Mouse (Mus musculus): ENCODE measurements around the gene Rpl37a. TPM values are rescaled to one million over a fixed set of nuclear protein-coding genes. Genes with fewer than 3 reads are reported as not detected.

Rpl37a gene
- total and polyA plus RNA-seq, 3 experiments: 138 to 1,053 (median 836) TPM

DNA sequence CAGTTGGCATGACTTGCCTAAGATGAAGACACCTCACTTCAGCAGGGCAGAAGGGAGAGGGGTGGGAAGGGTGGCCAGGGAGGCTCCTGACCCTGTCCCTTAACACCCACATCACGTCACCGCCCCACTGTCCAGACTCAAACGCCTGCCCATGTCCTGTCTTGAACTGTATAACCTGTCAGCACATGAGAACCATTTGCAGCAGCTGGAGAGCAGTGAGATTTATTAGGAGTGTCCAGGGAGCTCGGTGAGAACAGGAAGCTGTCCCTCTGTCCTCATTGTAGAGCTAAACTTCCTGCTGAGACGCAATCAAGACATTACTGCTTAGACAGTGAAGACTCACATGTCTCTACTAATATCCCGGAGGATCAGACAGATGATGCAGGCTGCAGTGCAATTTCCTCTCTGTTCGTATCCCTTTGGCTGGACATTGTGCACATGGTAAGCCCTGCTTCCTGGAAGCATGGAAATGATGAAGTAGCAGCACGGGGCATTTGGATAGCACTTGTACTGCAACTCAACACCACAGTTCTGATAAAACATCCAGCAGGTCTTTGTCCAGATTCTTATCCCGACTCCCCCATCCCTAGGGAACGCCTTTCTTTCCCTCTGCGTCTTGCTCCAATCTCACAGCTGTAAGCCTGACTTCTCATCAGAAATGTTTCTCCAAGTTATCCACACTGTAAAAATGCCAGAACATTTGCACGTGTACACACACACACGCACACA lies 25.5 kb downstream of the Rpl37a start:
- DNase-seq: no peak

DNA sequence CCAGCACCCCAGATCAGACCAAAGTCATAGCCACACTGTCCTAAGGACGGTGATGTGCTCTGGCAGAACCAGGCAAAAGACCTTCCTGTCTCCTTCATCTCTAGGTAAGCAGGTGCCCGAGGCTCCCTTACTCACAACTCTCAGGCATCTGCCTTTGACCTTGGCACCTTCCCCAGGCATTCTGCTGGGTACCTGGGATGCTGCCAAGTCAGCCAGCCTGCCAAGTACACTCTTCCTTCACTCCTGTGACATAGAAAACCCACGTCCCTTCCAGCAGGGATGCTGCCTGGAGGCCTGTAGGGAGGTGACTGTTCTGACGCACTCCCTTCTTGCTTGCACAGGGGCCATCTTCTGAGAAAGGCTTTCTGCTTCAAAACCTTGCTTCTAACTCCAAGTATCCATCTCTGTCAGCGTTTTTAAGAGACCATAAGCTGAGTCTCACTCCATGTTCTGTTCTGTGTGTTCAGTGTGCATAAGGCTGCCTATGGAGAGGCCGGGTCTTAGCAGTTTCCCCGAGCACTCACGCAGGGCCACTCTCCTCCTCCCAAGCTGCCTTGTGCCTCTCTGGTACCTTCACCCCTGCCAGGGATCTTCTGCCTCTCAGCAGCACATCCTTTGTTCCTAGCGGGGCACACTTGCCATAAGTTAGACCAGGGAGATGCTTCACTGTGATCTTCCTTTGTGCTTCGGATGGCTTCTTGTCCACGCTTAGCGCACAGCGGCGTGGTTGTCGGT lies 28.0 kb downstream of the Rpl37a start:
- peak; percentile 69 for DNase-seq

DNA sequence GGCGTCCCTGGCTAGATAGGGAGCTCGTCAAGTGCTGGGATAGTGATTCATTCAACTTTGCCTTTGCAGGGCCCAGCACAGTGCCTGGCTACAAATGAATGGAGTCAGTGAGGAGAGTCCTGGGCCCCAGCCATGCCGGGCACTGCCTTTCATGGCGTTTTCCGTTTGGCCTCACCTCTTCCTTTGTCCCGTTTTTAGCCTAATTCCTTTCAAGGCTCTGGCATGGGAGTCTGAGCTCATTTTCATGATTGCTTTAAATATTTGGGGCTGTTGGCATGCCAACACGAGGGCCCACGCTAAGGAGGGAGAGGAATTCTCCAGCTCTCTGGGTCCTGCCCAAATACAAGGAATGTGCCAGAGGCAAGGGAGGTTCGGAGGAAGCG lies 28.6 kb downstream of the Rpl37a start:
- DNase-seq: no peak

DNA sequence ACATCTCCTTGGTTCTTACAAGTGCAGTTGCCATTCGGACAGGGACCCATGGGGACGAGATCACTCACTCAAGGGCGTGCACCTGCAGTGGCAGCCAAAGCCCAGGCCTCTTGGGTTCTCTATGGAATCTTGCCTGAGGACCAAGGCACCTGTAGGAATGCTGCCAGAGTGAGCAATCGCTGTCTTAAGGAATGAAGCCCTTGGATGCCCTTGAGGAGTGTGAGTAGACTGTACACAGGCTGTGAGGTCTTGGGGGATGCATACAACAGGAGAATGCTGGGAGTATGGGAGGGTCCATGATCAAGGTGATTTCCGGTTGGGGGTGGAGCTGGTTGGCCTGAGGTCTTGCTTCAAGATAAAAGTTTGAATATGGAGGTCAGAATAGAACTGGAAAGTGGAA lies 30.3 kb downstream of the Rpl37a start:
- no peak for DNase-seq

DNA sequence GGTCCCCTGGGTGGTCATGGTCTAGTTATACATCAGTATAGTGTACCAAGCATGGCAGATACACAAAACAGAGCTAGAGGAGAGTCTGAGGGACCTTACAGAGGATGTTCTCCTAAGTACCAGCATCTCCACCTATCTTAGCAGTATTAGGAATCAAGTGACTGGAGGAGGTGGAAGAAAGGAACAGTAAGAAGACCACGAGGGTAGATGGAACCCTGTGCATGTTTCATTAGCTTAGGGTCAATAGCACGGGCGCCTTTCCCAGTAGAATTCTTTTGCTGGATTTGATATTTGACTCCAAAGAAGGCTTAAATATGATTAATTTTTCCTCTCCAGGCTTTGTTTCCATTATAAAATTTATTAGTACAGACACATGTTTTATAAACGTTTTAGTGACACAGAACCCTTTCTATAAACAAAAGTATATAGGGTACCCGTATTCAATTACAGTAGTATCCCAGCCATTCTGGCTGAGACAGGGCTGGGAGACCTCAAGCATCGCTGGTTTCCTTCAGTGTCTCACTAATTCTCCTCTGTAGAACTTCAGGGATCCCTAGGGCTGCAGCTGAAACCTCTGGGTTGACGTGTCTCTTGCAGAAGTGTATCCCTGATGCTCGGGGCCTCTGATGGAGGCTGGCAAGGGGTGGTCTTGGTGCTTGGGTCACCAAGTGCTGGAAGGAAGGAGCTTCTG lies 33.9 kb downstream of the Rpl37a start:
- no peak for DNase-seq

DNA sequence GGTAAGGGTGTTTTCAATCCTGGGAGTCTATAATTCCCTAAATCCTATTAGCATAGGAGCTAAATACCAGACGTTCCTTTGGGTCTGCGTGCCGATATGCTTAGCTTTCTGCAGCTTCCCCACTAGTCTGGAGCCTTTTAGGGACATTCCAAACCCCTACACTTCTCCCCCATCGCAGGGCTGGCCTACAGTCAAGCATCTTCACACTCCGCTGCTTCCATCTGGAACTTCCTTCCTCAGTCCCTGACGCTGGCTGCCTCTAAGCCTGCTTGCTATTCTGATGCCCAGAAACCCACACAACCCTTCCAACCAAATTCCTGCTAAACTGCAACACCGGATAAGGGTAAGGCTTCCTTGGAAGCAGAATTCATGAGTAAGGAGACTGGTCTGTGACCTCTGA lies 35.3 kb downstream of the Rpl37a start:
- DNase-seq: no peak

DNA sequence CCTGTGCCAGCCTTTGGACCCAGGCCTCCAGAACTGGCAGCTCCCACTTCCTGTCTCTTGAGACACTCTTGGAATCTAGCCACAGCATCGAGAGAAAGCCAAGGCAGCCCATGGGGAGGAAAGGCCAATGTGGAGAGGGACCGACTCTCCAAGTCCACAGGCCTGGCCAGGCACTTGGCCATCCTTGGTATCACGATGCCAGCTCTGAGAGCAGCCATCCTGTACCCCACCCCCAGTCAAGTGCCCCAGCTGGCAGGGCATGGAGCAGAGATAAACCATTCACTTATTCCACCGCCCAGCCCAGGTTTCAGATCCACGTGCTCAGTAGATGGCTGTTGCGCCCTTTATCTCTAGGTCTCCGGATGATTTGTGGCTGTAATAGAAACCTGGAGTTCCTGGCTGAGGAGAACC lies 40.3 kb downstream of the Rpl37a start:
- DNase-seq: peak; percentile 66

DNA sequence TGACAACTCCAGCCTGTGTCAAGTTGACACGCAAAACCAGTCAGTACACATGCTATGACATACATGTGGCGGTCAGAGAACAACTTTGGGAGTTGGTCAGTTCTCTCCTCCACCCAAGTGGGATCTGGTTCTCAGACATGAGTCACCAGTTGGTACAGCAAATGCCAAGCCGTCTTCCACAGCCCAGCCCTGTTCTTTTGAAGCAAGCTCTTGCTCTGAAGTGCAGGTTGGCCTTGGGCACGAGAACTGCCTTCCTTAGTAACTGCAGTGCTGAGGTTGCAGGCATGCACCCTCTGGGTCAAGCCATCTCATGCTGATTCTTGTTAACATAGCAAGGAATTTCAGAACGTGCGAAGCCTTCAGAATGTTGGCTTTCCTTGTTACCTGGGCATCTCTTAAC lies 42.1 kb downstream of the Rpl37a start:
- peak; percentile 50 for DNase-seq

DNA sequence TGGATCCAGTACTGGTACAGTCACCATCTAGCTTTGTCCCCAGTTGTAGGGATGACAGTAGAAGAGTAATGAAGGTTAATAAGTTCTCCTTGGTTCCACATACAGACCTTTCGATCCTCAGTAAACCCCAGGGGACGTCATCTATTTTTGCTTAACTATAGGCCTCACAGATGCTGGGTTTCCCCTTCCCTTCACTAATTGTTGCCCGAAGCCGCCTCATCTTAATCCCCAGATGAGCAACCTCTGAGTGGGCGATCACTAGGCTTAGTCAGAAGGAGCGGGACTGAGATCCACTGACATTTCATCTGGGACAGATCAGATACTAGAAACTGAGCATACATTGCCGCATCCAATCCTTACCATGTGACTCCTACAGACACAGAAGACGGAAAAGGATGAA lies 44.1 kb downstream of the Rpl37a start:
- no peak for DNase-seq

DNA sequence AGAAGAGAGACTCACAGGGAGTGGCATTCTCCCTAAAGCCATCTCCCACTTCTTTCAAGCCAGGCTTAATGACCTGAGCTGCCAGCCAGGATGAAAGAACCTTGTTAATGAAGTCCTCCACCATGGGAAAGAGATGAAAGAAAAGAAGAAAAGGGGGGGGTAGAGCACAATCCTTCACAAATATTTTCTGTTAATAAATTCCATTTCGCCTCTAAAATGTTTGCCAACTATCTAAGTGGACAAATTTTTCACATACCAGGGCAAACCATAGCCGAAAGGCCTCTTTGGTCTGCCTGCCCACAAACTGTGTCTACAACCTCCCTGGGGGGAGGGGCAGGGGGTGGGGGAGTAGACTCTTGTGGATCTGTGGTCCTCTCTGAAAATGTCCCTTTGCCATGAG lies 44.7 kb downstream of the Rpl37a start:
- DNase-seq: no peak

DNA sequence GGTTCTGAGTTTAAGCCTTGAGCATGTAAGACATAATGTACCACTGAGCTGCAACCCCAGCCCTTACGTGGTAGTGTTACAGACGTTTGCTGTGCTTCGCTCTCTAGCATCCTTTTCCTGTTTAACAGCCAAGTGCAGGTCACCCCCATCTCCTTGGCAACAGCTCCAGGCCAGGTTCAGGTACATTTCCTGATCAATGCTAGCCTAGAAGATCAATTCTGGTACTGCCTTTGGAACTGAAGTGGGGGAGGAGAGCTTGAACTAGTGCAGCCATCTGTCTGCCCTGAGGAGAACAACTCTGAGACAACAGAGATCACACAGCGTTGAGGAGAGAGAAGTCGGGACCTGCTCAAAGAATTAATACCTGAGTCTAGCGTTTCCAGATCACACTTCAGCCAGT lies 48.7 kb downstream of the Rpl37a start:
- DNase-seq: no peak

Other genes starting within 250 kb of the Rpl37a start
- under 1 TPM; 0.35 to 0.45 TPM for gene March4, start 174.4 kb upstream of the Rpl37a start, total RNA-seq (2021)
- 0.17 and 0.18 TPM in 2 replicates for gene March4, start 174.4 kb upstream of the Rpl37a start, polyA plus RNA-seq (2012; rRNA removed)
- 10 to 100 TPM; 38.5 to 51.4 TPM for gene Smarcal1, start 128.0 kb upstream of the Rpl37a start, total RNA-seq (2021)
- 49.5 and 56.9 TPM in 2 replicates for gene Smarcal1, start 128.0 kb upstream of the Rpl37a start, polyA plus RNA-seq (2012; rRNA removed)
- not detected for gene Ankar, start 10.7 kb upstream of the Rpl37a start, total RNA-seq (2021)
- gene Ankar, start 10.7 kb upstream of the Rpl37a start, polyA plus RNA-seq (2012; rRNA removed): not detected in 2 replicates
- gene Igfbp2, start 113.2 kb downstream of the Rpl37a start, total RNA-seq (2021): 1 to 10 TPM; 2.0 to 4.1 TPM
- gene Igfbp2, start 113.2 kb downstream of the Rpl37a start, polyA plus RNA-seq (2012; rRNA removed): 12.6 and 13.0 TPM in 2 replicates
- 100 to 1,000 TPM in 1 of 2 experiments, 10 to 100 TPM in 1; 87.4 to 179 TPM for gene Igfbp5, start 163.6 kb downstream of the Rpl37a start, total RNA-seq (2021)
- 31.2 and 32.3 TPM in 2 replicates for gene Igfbp5, start 163.6 kb downstream of the Rpl37a start, polyA plus RNA-seq (2012; rRNA removed)

Data from adrenal gland, adult 2 months (tissue).